Mouse (Mus musculus): ENCODE results near the gene Znhit2.

DNA sequence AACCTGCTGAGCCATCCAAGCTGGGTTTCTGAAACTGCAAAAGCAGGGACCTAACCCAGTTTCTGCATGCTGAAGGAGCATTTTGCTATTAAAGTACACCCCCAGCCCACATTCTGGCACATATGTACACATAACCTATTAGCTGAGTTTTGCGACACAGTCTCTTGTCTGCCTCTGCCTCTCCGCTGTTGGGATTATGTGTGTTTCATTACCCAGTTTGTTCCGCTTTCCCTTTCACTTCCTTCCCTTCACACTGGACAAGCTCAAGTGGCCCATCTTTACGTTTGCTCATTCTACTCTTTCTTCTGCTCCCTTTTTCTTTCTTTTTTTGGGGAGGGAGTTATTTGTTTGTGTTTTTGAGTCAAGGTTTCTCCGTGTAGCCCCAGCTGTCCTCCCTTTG is 12.9 kb downstream of the Znhit2 start:
- TF ChIP-seq CTCF (IDR thresholded peaks at IDR 0.05; ENCODE audit: extremely low read depth, insufficient read depth, low read length): no peak
- no peak for TF ChIP-seq POLR2A (IDR thresholded peaks at IDR 0.05; ENCODE audit: extremely low read depth, insufficient read depth, low read length)

Data from cortical plate, adult 2 months (tissue).